Mouse (Mus musculus): ENCODE measurements around the gene Adgrf3. TPM values are rescaled to one million over a fixed set of nuclear protein-coding genes. Genes with fewer than 3 reads are reported as not detected.
"Not testable (repeated sequence)": the region's sequence is repeated elsewhere in the genome, so short reads cannot be mapped to it uniquely, and the experiment has no call there.

Gene Adgrf3
- polyA plus RNA-seq, 1 experiment = not detected

DNA sequence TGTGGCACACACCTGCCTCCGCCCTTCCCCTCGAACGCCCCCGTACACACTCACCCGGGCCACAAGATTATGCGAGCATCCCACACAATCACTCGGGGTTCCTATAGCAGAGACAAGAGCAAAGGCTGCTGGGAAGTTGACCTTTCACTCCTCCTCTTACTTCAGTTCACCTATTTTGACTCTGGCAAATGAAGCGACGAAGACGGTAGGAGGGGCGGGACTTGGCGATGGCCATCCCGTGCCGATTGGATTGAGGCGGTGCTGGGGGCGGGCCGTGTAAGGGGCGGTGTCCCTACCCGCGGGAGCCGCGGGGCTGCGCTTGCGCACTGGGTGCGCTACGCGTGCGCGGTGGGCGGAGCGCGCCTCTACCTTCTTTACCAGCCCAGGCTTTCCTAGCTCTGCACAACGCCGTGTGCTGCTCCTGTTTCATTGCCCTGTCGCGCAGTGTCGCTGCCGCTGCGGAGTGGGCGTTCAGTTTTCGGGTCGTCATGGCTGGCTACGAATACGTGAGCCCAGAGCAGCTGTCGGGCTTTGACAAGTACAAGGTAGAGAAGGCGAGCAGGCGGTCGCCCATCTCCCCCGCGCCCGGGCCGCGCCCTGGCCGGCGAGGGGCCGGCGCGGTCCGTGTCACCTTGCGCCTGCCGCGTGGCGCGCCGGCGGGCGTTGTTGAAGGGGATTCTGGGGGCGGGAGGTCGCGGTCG is 26.9 kb upstream of the Adgrf3 start, which contains the start of gene Selenoi:
Gene Selenoi (plus strand): TSS at position 311 of the 701 bp plus-strand sequence.
- no peaks in the 10 kb centered on the region for H3K4me1 ChIP-seq (ENCODE audit: control insufficient read depth, insufficient read depth, low read length)
- peak within 1 kb of the TSS; percentile 61 for H3K4me3 ChIP-seq (ENCODE audit: insufficient read depth, low read length)
- peak; percentile 99 for TF ChIP-seq POLR2A (IDR thresholded peaks at IDR 0.05; ENCODE audit: extremely low read depth, insufficient read depth, low read length)
- no peak for TF ChIP-seq CTCF (IDR thresholded peaks at IDR 0.05; ENCODE audit: extremely low read depth, insufficient read depth, low read length)
- peak within 1 kb of the TSS; percentile 51 for H3K27ac ChIP-seq (ENCODE audit: insufficient read depth, low read length)

DNA sequence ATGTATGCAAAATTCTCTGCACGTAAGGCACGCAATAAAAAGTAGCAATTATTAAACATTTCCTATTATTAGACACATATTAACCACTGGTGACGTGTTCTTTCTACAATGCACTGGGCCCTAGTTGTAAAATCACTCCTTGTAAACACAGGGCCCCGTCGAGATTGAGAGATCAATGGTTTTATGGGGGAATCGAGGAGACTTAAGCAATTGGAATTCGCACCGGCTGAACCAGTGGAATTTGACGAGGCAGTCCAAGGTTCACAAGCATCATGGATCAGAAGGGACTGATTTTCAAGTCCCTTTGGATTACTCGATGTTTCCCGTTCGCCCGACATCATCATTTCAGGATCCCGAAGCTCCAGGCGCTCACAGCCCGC is 26.4 kb upstream of the Adgrf3 start:
- peak overlapping the region; percentile 61 for H3K4me3 ChIP-seq (ENCODE audit: insufficient read depth, low read length)
- H3K27ac ChIP-seq (ENCODE audit: insufficient read depth, low read length) = peak overlapping the region; percentile 29; the same call in 1 of the 2 replicates
- no peaks in the 10 kb centered on the region for H3K4me1 ChIP-seq (ENCODE audit: control insufficient read depth, insufficient read depth, low read length)
- no peak for TF ChIP-seq CTCF (IDR thresholded peaks at IDR 0.05; ENCODE audit: extremely low read depth, insufficient read depth, low read length)
- no peak for TF ChIP-seq POLR2A (IDR thresholded peaks at IDR 0.05; ENCODE audit: extremely low read depth, insufficient read depth, low read length)

DNA sequence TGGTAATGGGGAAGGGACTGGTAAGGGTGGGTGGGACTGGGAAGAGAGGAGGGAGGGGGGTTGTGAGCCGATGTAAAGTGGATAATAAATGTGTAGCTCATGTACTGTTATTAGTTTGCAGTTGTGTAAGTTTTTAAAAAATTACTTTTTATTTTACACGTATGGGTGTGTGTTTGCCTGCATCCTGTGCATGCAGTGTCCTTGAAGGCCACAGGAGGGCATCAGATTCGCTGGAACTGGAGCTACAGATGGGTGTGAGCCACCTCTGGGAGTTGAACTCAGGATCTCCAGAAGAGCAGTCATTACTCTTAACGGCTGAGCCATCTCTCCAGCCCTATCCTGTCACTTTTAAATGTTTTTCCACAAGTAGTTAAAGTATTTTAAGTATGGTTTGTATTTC is 25.4 kb upstream of the Adgrf3 start:
- Histone ChIP-seq H3K4me3 (ENCODE audit: insufficient read depth, low read length) (no peak overlapping the region; the same call in 1 of the 2 replicates), H3K4me1 (ENCODE audit: control insufficient read depth, insufficient read depth, low read length) (no peaks in the 10 kb centered on the region), H3K27ac (ENCODE audit: insufficient read depth, low read length) (no peak overlapping the region)
- no peak for TF ChIP-seq POLR2A (IDR thresholded peaks at IDR 0.05; ENCODE audit: extremely low read depth, insufficient read depth, low read length)
- peak; percentile 53 for TF ChIP-seq CTCF (IDR thresholded peaks at IDR 0.05; ENCODE audit: extremely low read depth, insufficient read depth, low read length)

DNA sequence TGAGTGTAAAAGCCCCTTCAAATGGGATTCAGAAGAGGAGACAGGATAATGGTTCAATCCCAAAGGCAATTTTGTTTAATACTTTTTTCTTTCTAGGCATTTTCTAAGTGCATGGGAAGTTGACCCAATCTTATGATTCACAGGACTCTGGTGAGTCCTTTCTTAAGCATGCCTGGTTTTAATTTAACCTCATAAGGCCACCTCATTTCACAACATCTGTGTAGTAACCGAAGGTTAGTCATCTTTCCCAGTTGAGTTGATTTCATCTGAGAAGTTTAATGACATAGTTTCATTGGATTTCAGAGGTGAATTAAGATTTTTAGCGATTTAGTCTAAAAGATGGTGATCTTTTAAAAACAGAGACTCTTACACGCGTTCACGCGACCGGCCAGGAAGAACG is 17.2 kb upstream of the Adgrf3 start:
- no peak overlapping the region for H3K4me3 ChIP-seq (ENCODE audit: insufficient read depth, low read length)
- H3K27ac ChIP-seq (ENCODE audit: insufficient read depth, low read length) = no peak overlapping the region
- H3K4me1 ChIP-seq (ENCODE audit: control insufficient read depth, insufficient read depth, low read length) = no peaks in the 10 kb centered on the region
- TF ChIP-seq POLR2A (IDR thresholded peaks at IDR 0.05; ENCODE audit: extremely low read depth, insufficient read depth, low read length) = no peak
- no peak for TF ChIP-seq CTCF (IDR thresholded peaks at IDR 0.05; ENCODE audit: extremely low read depth, insufficient read depth, low read length)

DNA sequence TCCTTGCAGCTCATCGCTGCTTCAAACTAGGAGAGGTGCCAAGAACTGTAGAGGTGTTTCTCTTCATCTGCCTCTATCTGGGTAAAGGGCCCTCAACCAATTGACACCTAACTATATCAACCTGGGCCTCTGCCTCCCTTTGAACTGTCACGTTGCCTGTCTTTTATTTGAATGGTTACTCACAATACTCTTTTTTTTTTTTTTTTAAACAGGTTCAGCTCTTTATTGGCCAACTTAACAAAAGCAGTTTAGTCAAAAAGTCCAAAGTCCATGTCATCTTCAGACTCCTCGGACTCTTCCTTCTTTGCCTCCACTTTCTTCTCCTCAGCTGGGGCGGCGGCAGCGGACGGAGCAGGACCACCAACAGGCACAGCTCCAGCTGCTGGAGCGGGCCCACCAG is 15.1 kb upstream of the Adgrf3 start:
- TF ChIP-seq CTCF (IDR thresholded peaks at IDR 0.05; ENCODE audit: extremely low read depth, insufficient read depth, low read length) (no peak), POLR2A (IDR thresholded peaks at IDR 0.05; ENCODE audit: extremely low read depth, insufficient read depth, low read length) (no peak)
- no peak overlapping the region for H3K27ac ChIP-seq (ENCODE audit: insufficient read depth, low read length)
- no peak overlapping the region for H3K4me3 ChIP-seq (ENCODE audit: insufficient read depth, low read length)
- no peaks in the 10 kb centered on the region for H3K4me1 ChIP-seq (ENCODE audit: control insufficient read depth, insufficient read depth, low read length)

DNA sequence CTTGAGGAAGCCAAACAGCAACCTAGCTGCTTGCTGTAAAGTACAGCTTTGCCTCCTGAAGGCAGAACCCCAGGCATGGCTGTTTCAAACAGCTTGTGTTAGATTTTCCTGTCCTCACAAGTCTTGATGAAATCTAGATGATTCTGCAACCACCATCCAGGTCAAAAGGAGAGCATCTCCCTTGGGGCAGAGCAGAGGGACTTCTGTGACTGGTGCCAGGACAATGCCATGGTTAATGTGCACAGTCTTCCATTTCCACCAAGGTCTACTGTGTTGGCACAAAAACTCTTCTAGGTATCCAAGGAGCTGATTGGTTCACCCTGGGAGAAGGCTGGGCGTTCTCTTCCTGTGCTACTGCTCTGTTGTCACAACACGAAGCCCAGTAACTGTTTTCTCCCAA is 14.2 kb upstream of the Adgrf3 start:
- H3K4me1 ChIP-seq (ENCODE audit: control insufficient read depth, insufficient read depth, low read length) = no peaks in the 10 kb centered on the region
- H3K4me3 ChIP-seq (ENCODE audit: insufficient read depth, low read length) = no peak overlapping the region
- no peak overlapping the region for H3K27ac ChIP-seq (ENCODE audit: insufficient read depth, low read length)
- TF ChIP-seq POLR2A (IDR thresholded peaks at IDR 0.05; ENCODE audit: extremely low read depth, insufficient read depth, low read length) (no peak), CTCF (IDR thresholded peaks at IDR 0.05; ENCODE audit: extremely low read depth, insufficient read depth, low read length) (no peak)

DNA sequence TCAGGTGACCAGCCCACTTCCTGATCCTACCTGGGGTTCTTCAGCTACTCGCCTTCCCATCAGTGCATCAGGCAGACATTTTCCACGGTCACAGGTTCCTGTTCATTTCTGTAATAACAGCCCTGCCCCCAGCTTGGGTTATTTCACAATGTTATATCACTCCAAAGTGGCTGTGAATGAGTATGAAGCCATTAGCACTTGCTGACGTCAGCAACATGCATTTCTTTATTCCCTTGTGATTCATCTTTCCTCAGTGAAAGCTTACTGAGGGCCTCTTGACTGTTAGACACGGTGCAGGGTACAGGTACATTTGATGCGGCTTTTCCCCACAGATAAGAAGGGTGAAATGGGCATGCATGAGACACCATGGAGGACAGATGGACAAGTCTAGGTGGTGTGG is 10.4 kb upstream of the Adgrf3 start:
- H3K27ac ChIP-seq (ENCODE audit: insufficient read depth, low read length) = no peak overlapping the region

DNA sequence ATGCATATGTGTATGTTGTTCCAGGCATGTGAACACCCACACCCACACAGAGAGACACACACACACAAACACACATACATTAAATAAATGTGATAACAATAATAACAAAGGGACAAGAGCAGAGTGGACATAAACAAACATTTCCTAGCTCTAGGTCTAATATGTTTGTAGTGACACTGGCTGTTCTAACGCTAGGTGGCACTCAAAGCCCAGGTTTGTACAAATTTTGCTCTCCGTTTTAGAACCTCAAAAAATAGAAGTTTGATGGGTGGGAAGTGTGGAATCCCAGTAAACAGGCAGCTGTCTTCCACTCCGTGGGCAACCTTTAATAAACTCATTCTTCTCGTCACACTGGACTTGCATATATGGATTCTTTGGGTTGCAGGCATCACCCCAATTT is 9.4 kb upstream of the Adgrf3 start:
- H3K4me1 ChIP-seq (ENCODE audit: control insufficient read depth, insufficient read depth, low read length) = no peaks in the 10 kb centered on the region
- H3K4me3 ChIP-seq (ENCODE audit: insufficient read depth, low read length) = no peak overlapping the region
- TF ChIP-seq CTCF (IDR thresholded peaks at IDR 0.05; ENCODE audit: extremely low read depth, insufficient read depth, low read length) = peak; percentile 51
- TF ChIP-seq POLR2A (IDR thresholded peaks at IDR 0.05; ENCODE audit: extremely low read depth, insufficient read depth, low read length) = no peak
- no peak overlapping the region for H3K27ac ChIP-seq (ENCODE audit: insufficient read depth, low read length)

More for the DNA sequence above, 10.4 kb upstream of the Adgrf3 start:
- H3K4me1 ChIP-seq (ENCODE audit: control insufficient read depth, insufficient read depth, low read length) = no peaks in the 10 kb centered on the region
- no peak for TF ChIP-seq POLR2A (IDR thresholded peaks at IDR 0.05; ENCODE audit: extremely low read depth, insufficient read depth, low read length)
- TF ChIP-seq CTCF (IDR thresholded peaks at IDR 0.05; ENCODE audit: extremely low read depth, insufficient read depth, low read length) = no peak
- no peak overlapping the region for H3K4me3 ChIP-seq (ENCODE audit: insufficient read depth, low read length)

DNA sequence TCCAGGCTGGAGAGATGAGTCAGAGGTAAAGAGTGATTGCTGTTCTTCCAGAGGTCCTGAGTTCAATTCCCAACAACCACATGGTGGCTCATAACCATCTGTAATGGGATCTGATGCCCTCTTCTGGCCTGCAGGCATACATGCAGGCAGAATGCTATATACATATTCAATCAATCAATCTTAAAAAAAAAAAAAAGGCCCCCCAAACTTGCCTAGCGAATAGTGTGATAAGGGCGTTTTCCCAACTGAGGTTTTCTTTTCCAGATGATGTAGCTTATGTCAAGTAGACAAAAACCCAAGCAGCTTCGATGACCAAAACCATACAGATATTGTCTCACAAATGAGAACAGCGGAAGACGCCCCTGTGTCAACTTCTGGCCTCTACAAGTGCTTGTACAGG is 5.2 kb upstream of the Adgrf3 start:
- not testable (repeated sequence) for H3K27ac ChIP-seq (ENCODE audit: insufficient read depth, low read length); H3K4me1 ChIP-seq (ENCODE audit: control insufficient read depth, insufficient read depth, low read length); H3K4me3 ChIP-seq (ENCODE audit: insufficient read depth, low read length)

DNA sequence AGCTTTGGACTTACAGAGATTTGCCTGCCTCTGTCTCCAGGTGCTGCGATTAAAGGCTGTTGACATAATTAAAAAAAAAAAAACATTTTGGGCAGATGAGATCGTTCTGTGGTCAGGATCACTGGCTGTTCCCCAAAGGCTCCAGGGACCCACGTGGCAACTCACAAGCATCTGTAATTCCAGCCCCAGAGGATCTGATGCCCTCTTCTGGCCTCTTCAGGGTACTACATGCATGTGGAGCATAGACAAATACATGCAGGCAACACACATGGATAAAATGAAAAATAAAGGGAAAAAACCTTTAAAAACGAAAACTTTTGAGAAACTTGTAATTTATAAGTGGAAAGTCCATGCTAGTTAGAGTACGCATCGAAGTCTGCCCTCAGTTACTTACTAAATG is 1.8 kb upstream of the Adgrf3 start:
- H3K4me1 ChIP-seq (ENCODE audit: control insufficient read depth, insufficient read depth, low read length) = no peaks in the 10 kb centered on the region
- H3K27ac ChIP-seq (ENCODE audit: insufficient read depth, low read length) = no peak overlapping the region
- H3K4me3 ChIP-seq (ENCODE audit: insufficient read depth, low read length) = no peak overlapping the region
- TF ChIP-seq CTCF (IDR thresholded peaks at IDR 0.05; ENCODE audit: extremely low read depth, insufficient read depth, low read length) (0 out of 2 replicates have a peak, but pooled peaks have one; percentile 12), POLR2A (IDR thresholded peaks at IDR 0.05; ENCODE audit: extremely low read depth, insufficient read depth, low read length) (no peak)

All from cortical plate, adult 2 months (tissue).